ENCODE assay signal across 26 mouse cellular contexts in the genomic region with DNA sequence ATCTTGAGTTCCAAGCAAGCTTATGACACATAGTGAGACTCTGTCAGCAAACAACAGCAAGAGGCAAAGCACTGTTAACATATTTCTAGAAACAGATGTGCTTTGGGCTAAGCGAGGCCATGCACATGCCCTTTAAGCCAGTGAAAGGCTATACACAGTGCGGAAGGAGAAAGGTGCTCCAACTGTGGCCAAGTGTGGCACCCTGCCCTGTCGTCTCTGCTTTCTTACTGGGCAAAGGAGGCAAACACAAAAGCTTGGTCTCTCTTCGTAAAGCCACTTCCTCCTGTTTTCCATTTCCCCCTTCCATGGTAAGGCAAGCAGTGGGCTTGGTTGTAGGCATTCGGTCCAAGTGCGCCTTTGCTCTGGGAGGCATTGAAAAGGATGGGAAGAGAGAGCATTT. TPM values are rescaled to one million over a fixed set of nuclear protein-coding genes. Genes with fewer than 3 reads are reported as not detected.
DNase-seq lines count a peak whose midpoint lies in the region; ATAC-seq and TF ChIP-seq lines count a peak whose summit lies in the region.
"Had no signal": no experiment of that assay in that cellular context is flagged by ENCODE, and none has a peak within 500 bp of the region (broad histone marks: within the 10 kb centered on the region; RNA-seq: fewer than 3 reads in every experiment).

No protein-coding gene starts in this region.

- no peaks in the 10 kb centered on the region for H3K9me3 ChIP-seq in hindbrain, embryonic 16.5 days (ENCODE audit: control insufficient read depth, low read length)
- H3K9me3 ChIP-seq: embryonic facial prominence, embryonic 13.5 days; embryonic facial prominence, embryonic 15.5 days; forebrain, embryonic 10.5 days; forebrain, embryonic 12.5 days; G1E had no signal

- no peaks in the 10 kb centered on the region for H3K36me3 ChIP-seq in hindbrain, embryonic 16.5 days (ENCODE audit: control insufficient read depth, insufficient read depth, low read length)
- H3K36me3 ChIP-seq: embryonic facial prominence, embryonic 13.5 days; embryonic facial prominence, embryonic 15.5 days; forebrain, embryonic 10.5 days; forebrain, embryonic 12.5 days; G1E had no signal

- no peak overlapping the region for H3K4me3 ChIP-seq in cerebellum, adult 2 months (replicated peaks; ENCODE audit: insufficient read depth, low read depth, low read length)
- no peak overlapping the region for H3K4me3 ChIP-seq in gastrocnemius, adult 2 months
- no peak overlapping the region for H3K4me3 ChIP-seq in hindbrain, embryonic 16.5 days (ENCODE audit: low read length)
- H3K4me3 ChIP-seq: embryonic facial prominence, embryonic 13.5 days; embryonic facial prominence, embryonic 15.5 days; erythroblast, embryonic 14.5 days; forebrain, embryonic 10.5 days; forebrain, embryonic 12.5 days had no signal

- no peak overlapping the region for H3K4me2 ChIP-seq in hindbrain, embryonic 16.5 days (ENCODE audit: low read length)
- H3K4me2 ChIP-seq: embryonic facial prominence, embryonic 13.5 days; embryonic facial prominence, embryonic 15.5 days; forebrain, embryonic 12.5 days had no signal

- no peaks in the 10 kb centered on the region for H3K27me3 ChIP-seq in cerebellum, adult 2 months (ENCODE audit: control insufficient read depth, insufficient read depth, low read length)
- no peaks in the 10 kb centered on the region for H3K27me3 ChIP-seq in hindbrain, embryonic 16.5 days (replicated peaks; ENCODE audit: control insufficient read depth, insufficient read depth, low read length)
- H3K27me3 ChIP-seq: embryonic facial prominence, embryonic 13.5 days; embryonic facial prominence, embryonic 15.5 days; forebrain, embryonic 12.5 days; Patski had no signal

- no peaks in the 10 kb centered on the region for H3K4me1 ChIP-seq in cerebellum, adult 2 months (ENCODE audit: control insufficient read depth, insufficient read depth, low read length)
- peaks cover 12% of the 10 kb centered on the region for H3K4me1 ChIP-seq in hindbrain, embryonic 16.5 days (ENCODE audit: control insufficient read depth, insufficient read depth, low read depth, low read length)

- 77% methylated on average over 6 of the region's 6 CpGs for WGBS in cerebellum, adult 2 months
- 78% methylated on average over 6 of the region's 6 CpGs for WGBS in hindbrain, embryonic 16.5 days

- DNase-seq in cerebellum, adult 9-10 months, result peak; percentile 9
- no peak for DNase-seq in cerebellum, adult 2 months
- peak; percentile 60 for DNase-seq in gastrocnemius, adult 2 months
- no peak for DNase-seq in gastrocnemius, postnatal 4 days (ENCODE audit: low spot score in 2 of 2)
- DNase-seq: adrenal gland, adult 2 months; adrenal gland, postnatal 10 days; adrenal gland, postnatal 25 days; B cell, adult 2 months; cerebellum, adult 11 months; cerebellum, adult 18-20 months; cerebellum, adult 9-11 months; cerebellum, postnatal 14 days; cerebellum, postnatal 36 days; embryo, embryonic 11 days had no signal

- no peak overlapping the region for H3K9ac ChIP-seq in hindbrain, embryonic 16.5 days (ENCODE audit: low read depth, low read length)
- H3K9ac ChIP-seq: embryonic facial prominence, embryonic 13.5 days; embryonic facial prominence, embryonic 15.5 days; forebrain, embryonic 12.5 days had no signal

- no peak for ATAC-seq in hindbrain, embryonic 16.5 days
- ATAC-seq: activated CD4-positive, CD25-positive, alpha-beta regulatory T cell, adult 4 months; CD4-positive, CD25-positive, alpha-beta regulatory T cell, adult 4 months; forebrain, embryonic 14.5 days; forebrain, embryonic 16.5 days; Patski had no signal

- TF ChIP-seq CTCF in cerebellum, adult 2 months (IDR thresholded peaks at IDR 0.05; ENCODE audit: borderline replicate concordance, insufficient read depth, low read depth, low read length), result no peak
- TF ChIP-seq CTCF in gastrocnemius, adult 2 months (IDR thresholded peaks at IDR 0.05), result no peak

- no peak overlapping the region for H3K27ac ChIP-seq in cerebellum, adult 2 months (ENCODE audit: insufficient read depth, low read length)
- no peak overlapping the region for H3K27ac ChIP-seq in gastrocnemius, adult 2 months
- H3K27ac ChIP-seq in hindbrain, embryonic 16.5 days (ENCODE audit: low read depth, low read length), result no peak overlapping the region
- H3K27ac ChIP-seq: embryonic facial prominence, embryonic 13.5 days; embryonic facial prominence, embryonic 15.5 days; forebrain, embryonic 10.5 days; forebrain, embryonic 12.5 days had no signal

- TF ChIP-seq POLR2A in cerebellum, adult 2 months (IDR thresholded peaks at IDR 0.05; ENCODE audit: borderline replicate concordance, insufficient read depth, low read length), result no peak

- intact Hi-C loops in gastrocnemius, adult 2 months (cut with DNase I), result no loop called here

RNA-seq across cellular contexts. Expression of a gene that starts 2.7 kb away (rescaled TPM):
- 144 and 151 TPM in 2 replicates for polyA plus RNA-seq in cerebellum, adult 2 months (2012; rRNA removed)
- 100 to 1,000 TPM; 111 to 124 TPM for total RNA-seq in gastrocnemius, adult 2 months (2021)
- total RNA-seq in gastrocnemius, postnatal 4 days (2021), result 100 to 1,000 TPM; 150 to 174 TPM
- polyA plus RNA-seq in hindbrain, embryonic 16.5 days (2015; fragmentation: Nextera tagmentation; extraction: Ambion mirVana), result 110 and 113 TPM in 2 replicates

RNA-seq across cellular contexts. Expression of a gene that starts 24.0 kb away (rescaled TPM):
- 67.4 and 72.4 TPM in 2 replicates for polyA plus RNA-seq in cerebellum, adult 2 months (2012; rRNA removed)
- total RNA-seq in gastrocnemius, adult 2 months (2021), result 10 to 100 TPM; 50.5 to 52.7 TPM
- 10 to 100 TPM; 86.7 to 88.4 TPM for total RNA-seq in gastrocnemius, postnatal 4 days (2021)
- polyA plus RNA-seq in hindbrain, embryonic 16.5 days (2015; fragmentation: Nextera tagmentation; extraction: Ambion mirVana), result 201 and 227 TPM in 2 replicates

RNA-seq across cellular contexts. Expression of a gene that starts 24.0 kb away (rescaled TPM):
- polyA plus RNA-seq in cerebellum, adult 2 months (2012; rRNA removed), result 20.7 and 21.8 TPM in 2 replicates
- 1 to 10 TPM; 6.5 to 7.3 TPM for total RNA-seq in gastrocnemius, adult 2 months (2021)
- total RNA-seq in gastrocnemius, postnatal 4 days (2021), result 10 to 100 TPM in 1 of 2 experiments, 1 to 10 TPM in 1; 9.4 to 10.8 TPM
- 11.8 and 12.5 TPM in 2 replicates for polyA plus RNA-seq in hindbrain, embryonic 16.5 days (2015; fragmentation: Nextera tagmentation; extraction: Ambion mirVana)

Comparison
In these comparisons a context has a peak if more than half of its experiments do, and no peak if none do; other contexts are left out.
1. DNase-seq: peak in cerebellum, adult 9-10 months (single experiment) and gastrocnemius, adult 2 months (single experiment); none in cerebellum, adult 2 months (0 of 2) and gastrocnemius, postnatal 4 days (0 of 2).